Mouse (Mus musculus): ENCODE measurements around the gene Plekhh2. TPM values are rescaled to one million over a fixed set of nuclear protein-coding genes. Genes with fewer than 3 reads are reported as not detected.
A peak's percentile ranks its signal among the peaks of the same experiment; 100 is the strongest.

Gene Plekhh2
- polyA plus RNA-seq, 1 experiment from 2014 or later: 0.89 TPM

GRCm38 (mm10) chr17:84581740-84582414 lies 70.2 kb downstream of the Plekhh2 start:
- H3K4me3 ChIP-seq: no peak overlapping the region
- H3K27ac ChIP-seq: no peak overlapping the region
- H3K9me3 ChIP-seq (replicated peaks): no peaks in the 10 kb centered on the region
- H3K27me3 ChIP-seq: no peaks in the 10 kb centered on the region
- peak; percentile 48; the same call in 1 of the 2 replicates for ATAC-seq
- WGBS: 59% methylated on average over 8 of the region's 8 CpGs
- no peaks in the 10 kb centered on the region for H3K36me3 ChIP-seq (ENCODE audit: poor library complexity, severe bottlenecking)
- no peak overlapping the region for H3K4me2 ChIP-seq
- no peaks in the 10 kb centered on the region for H3K4me1 ChIP-seq
- H3K9ac ChIP-seq: no peak overlapping the region

- Histone ChIP-seq H3K27ac (no peak overlapping the region), H3K27me3 (no peaks in the 10 kb centered on the region), H3K4me2 (no peak overlapping the region), H3K9me3 (replicated peaks) (no peaks in the 10 kb centered on the region), H3K36me3 (ENCODE audit: poor library complexity, severe bottlenecking) (no peaks in the 10 kb centered on the region), H3K9ac (no peak overlapping the region), H3K4me3 (no peak overlapping the region), H3K4me1 (no peaks in the 10 kb centered on the region)
- WGBS: 76% methylated on average over 9 of the region's 9 CpGs
- ATAC-seq: no peak
These were observed 72.4 kb downstream of the Plekhh2 start for GRCm38 (mm10) chr17:84584107-84584506.

- no peak for ATAC-seq
- Histone ChIP-seq H3K9me3 (replicated peaks) (no peaks in the 10 kb centered on the region), H3K9ac (no peak overlapping the region), H3K27ac (no peak overlapping the region), H3K36me3 (ENCODE audit: poor library complexity, severe bottlenecking) (no peaks in the 10 kb centered on the region), H3K4me2 (no peak overlapping the region), H3K4me1 (no peaks in the 10 kb centered on the region), H3K4me3 (no peak overlapping the region), H3K27me3 (no peaks in the 10 kb centered on the region)
- WGBS: 80% methylated on average over 8 of the region's 8 CpGs
These were observed 73.4 kb downstream of the Plekhh2 start for GRCm38 (mm10) chr17:84585104-84585503.

GRCm38 (mm10) chr17:84590065-84590464 lies 78.4 kb downstream of the Plekhh2 start:
- Histone ChIP-seq H3K9ac (no peak overlapping the region), H3K4me2 (no peak overlapping the region), H3K4me3 (no peak overlapping the region), H3K27ac (no peak overlapping the region), H3K36me3 (ENCODE audit: poor library complexity, severe bottlenecking) (no peaks in the 10 kb centered on the region), H3K9me3 (replicated peaks) (no peaks in the 10 kb centered on the region), H3K27me3 (no peaks in the 10 kb centered on the region), H3K4me1 (no peaks in the 10 kb centered on the region)
- no peak for ATAC-seq
- 94% methylated on average over 7 of the region's 7 CpGs for WGBS

- no peak overlapping the region for H3K27ac ChIP-seq
- H3K27me3 ChIP-seq: no peaks in the 10 kb centered on the region
- no peaks in the 10 kb centered on the region for H3K36me3 ChIP-seq (ENCODE audit: poor library complexity, severe bottlenecking)
- H3K4me1 ChIP-seq: peaks cover 8% of the 10 kb centered on the region
- H3K4me2 ChIP-seq: no peak overlapping the region
- H3K9ac ChIP-seq: no peak overlapping the region
- H3K9me3 ChIP-seq (replicated peaks): no peaks in the 10 kb centered on the region
- no peak for ATAC-seq
- WGBS: 77% methylated on average over 16 of the region's 16 CpGs
- H3K4me3 ChIP-seq: no peak overlapping the region
These were observed 79.9 kb downstream of the Plekhh2 start for GRCm38 (mm10) chr17:84591431-84592150.

- 47% methylated on average over 10 of the region's 10 CpGs for WGBS
- Histone ChIP-seq H3K4me1 (peaks cover 11% of the 10 kb centered on the region), H3K36me3 (ENCODE audit: poor library complexity, severe bottlenecking) (no peaks in the 10 kb centered on the region), H3K9ac (0 out of 2 replicates have a peak overlapping the region, but pooled peaks have one; percentile 16), H3K4me3 (no peak overlapping the region), H3K9me3 (replicated peaks) (no peaks in the 10 kb centered on the region), H3K4me2 (peak overlapping the region; percentile 33), H3K27me3 (no peaks in the 10 kb centered on the region), H3K27ac (peak overlapping the region; percentile 51; the same call in 1 of the 2 replicates)
- peak; percentile 53; the same call in 1 of the 2 replicates for ATAC-seq
These were observed 84.3 kb downstream of the Plekhh2 start for GRCm38 (mm10) chr17:84596015-84596441.

- Histone ChIP-seq H3K4me1 (peaks cover 11% of the 10 kb centered on the region), H3K27me3 (no peaks in the 10 kb centered on the region), H3K36me3 (ENCODE audit: poor library complexity, severe bottlenecking) (no peaks in the 10 kb centered on the region), H3K27ac (peak overlapping the region; percentile 51; the same call in 1 of the 2 replicates), H3K9ac (0 out of 2 replicates have a peak overlapping the region, but pooled peaks have one; percentile 16), H3K4me2 (peak overlapping the region; percentile 33), H3K9me3 (replicated peaks) (no peaks in the 10 kb centered on the region), H3K4me3 (no peak overlapping the region)
- 41% methylated on average over 7 of the region's 7 CpGs for WGBS
- ATAC-seq: no peak; the same call in 1 of the 2 replicates
These were observed 84.8 kb downstream of the Plekhh2 start for GRCm38 (mm10) chr17:84596501-84596900.

GRCm38 (mm10) chr17:84597859-84598258 lies 86.2 kb downstream of the Plekhh2 start:
- H3K27me3 ChIP-seq: no peaks in the 10 kb centered on the region
- H3K9me3 ChIP-seq (replicated peaks): no peaks in the 10 kb centered on the region
- no peak overlapping the region for H3K4me3 ChIP-seq
- peaks cover 11% of the 10 kb centered on the region for H3K4me1 ChIP-seq
- H3K36me3 ChIP-seq (ENCODE audit: poor library complexity, severe bottlenecking): no peaks in the 10 kb centered on the region
- H3K27ac ChIP-seq: no peak overlapping the region
- 92% methylated on average over 12 of the region's 12 CpGs for WGBS
- ATAC-seq: no peak
- no peak overlapping the region for H3K9ac ChIP-seq
- no peak overlapping the region for H3K4me2 ChIP-seq

GRCm38 (mm10) chr17:84598928-84599327 lies 87.2 kb downstream of the Plekhh2 start:
- H3K4me3 ChIP-seq: no peak overlapping the region
- 94% methylated on average over 7 of the region's 7 CpGs for WGBS
- no peaks in the 10 kb centered on the region for H3K36me3 ChIP-seq (ENCODE audit: poor library complexity, severe bottlenecking)
- H3K9me3 ChIP-seq (replicated peaks): no peaks in the 10 kb centered on the region
- no peaks in the 10 kb centered on the region for H3K27me3 ChIP-seq
- peaks cover 11% of the 10 kb centered on the region for H3K4me1 ChIP-seq
- no peak overlapping the region for H3K9ac ChIP-seq
- H3K4me2 ChIP-seq: no peak overlapping the region
- no peak for ATAC-seq
- H3K27ac ChIP-seq: no peak overlapping the region

GRCm38 (mm10) chr17:84600051-84600983 lies 88.6 kb downstream of the Plekhh2 start:
- no peaks in the 10 kb centered on the region for H3K27me3 ChIP-seq
- H3K27ac ChIP-seq: no peak overlapping the region
- H3K4me2 ChIP-seq: no peak overlapping the region
- H3K4me3 ChIP-seq: no peak overlapping the region
- no peak for ATAC-seq
- 79% methylated on average over 9 of the region's 9 CpGs for WGBS
- H3K9ac ChIP-seq: no peak overlapping the region
- peaks cover 11% of the 10 kb centered on the region for H3K4me1 ChIP-seq
- no peaks in the 10 kb centered on the region for H3K36me3 ChIP-seq (ENCODE audit: poor library complexity, severe bottlenecking)
- no peaks in the 10 kb centered on the region for H3K9me3 ChIP-seq (replicated peaks)

GRCm38 (mm10) chr17:84601805-84602204 lies 90.1 kb downstream of the Plekhh2 start:
- Histone ChIP-seq H3K4me1 (peaks cover 1% of the 10 kb centered on the region), H3K9me3 (replicated peaks) (no peaks in the 10 kb centered on the region), H3K27me3 (no peaks in the 10 kb centered on the region), H3K4me2 (no peak overlapping the region), H3K36me3 (ENCODE audit: poor library complexity, severe bottlenecking) (no peaks in the 10 kb centered on the region), H3K4me3 (no peak overlapping the region), H3K9ac (no peak overlapping the region), H3K27ac (no peak overlapping the region)
- ATAC-seq: no peak
- WGBS: 93% methylated on average over 5 of the region's 5 CpGs
